Mouse (Mus musculus): ENCODE measurements around the gene Arhgef16.

- TF ChIP-seq CTCF (IDR thresholded peaks at IDR 0.05; ENCODE audit: extremely low read depth, insufficient read length, insufficient replicate concordance, low read depth, low read length) (no peak), POLR2A (IDR thresholded peaks at IDR 0.05; ENCODE audit: low read depth, low read length) (no peak)
Measured at GRCm38 (mm10) chr4:154309131-154309530, 7.7 kb upstream of the Arhgef16 start.
